Mouse (Mus musculus): ENCODE data around the gene Ctnnb1.

Ctnnb1 gene

GRCm38 (mm10) chr9:120926939-120927606 lies 1.9 kb upstream of the Ctnnb1 start:
- in situ Hi-C loops (cut with MboI, MseI): no loop called here

GRCm38 (mm10) chr9:120930021-120930420 lies 1.0 kb downstream of the Ctnnb1 start:
- in situ Hi-C loops (cut with MboI, MseI): no loop called here

GRCm38 (mm10) chr9:120930811-120931210 lies 1.8 kb downstream of the Ctnnb1 start:
- in situ Hi-C loops (cut with MboI, MseI): no loop called here

- in situ Hi-C loops (cut with MboI, MseI): no loop called here
Measured at GRCm38 (mm10) chr9:120932371-120932770, 3.4 kb downstream of the Ctnnb1 start.

GRCm38 (mm10) chr9:120932797-120933586 lies 4.0 kb downstream of the Ctnnb1 start:
- in situ Hi-C loops (cut with MboI, MseI): no loop called here

GRCm38 (mm10) chr9:120933587-120933885 lies 4.5 kb downstream of the Ctnnb1 start:
- in situ Hi-C loops (cut with MboI, MseI): no loop called here

- in situ Hi-C loops (cut with MboI, MseI): no loop called here
Measured at GRCm38 (mm10) chr9:120933886-120934758, 5.1 kb downstream of the Ctnnb1 start.

- in situ Hi-C loops (cut with MboI, MseI): loop anchor here (5.0 kb wide), 1 partner anchor 358 kb away; no protein-coding TSS in a partner anchor
Measured at GRCm38 (mm10) chr9:120934821-120935633, 6.0 kb downstream of the Ctnnb1 start.

- in situ Hi-C loops (cut with MboI, MseI): loop anchor here (5.0 kb wide), 1 partner anchor 358 kb away; no protein-coding TSS in a partner anchor
Measured at GRCm38 (mm10) chr9:120935634-120935922, 6.6 kb downstream of the Ctnnb1 start.

GRCm38 (mm10) chr9:120936351-120936750 lies 7.3 kb downstream of the Ctnnb1 start:
- in situ Hi-C loops (cut with MboI, MseI): loop anchor here (5.0 kb wide), 1 partner anchor 359 kb away; no protein-coding TSS in a partner anchor

GRCm38 (mm10) chr9:120940858-120941257 lies 11.8 kb downstream of the Ctnnb1 start:
- in situ Hi-C loops (cut with MboI, MseI): no loop called here

GRCm38 (mm10) chr9:120943757-120944156 lies 14.7 kb downstream of the Ctnnb1 start:
- in situ Hi-C loops (cut with MboI, MseI): no loop called here

GRCm38 (mm10) chr9:120944211-120944610 lies 15.2 kb downstream of the Ctnnb1 start:
- in situ Hi-C loops (cut with MboI, MseI): no loop called here

- in situ Hi-C loops (cut with MboI, MseI): no loop called here
Measured at GRCm38 (mm10) chr9:120946131-120946530, 17.1 kb downstream of the Ctnnb1 start.

GRCm38 (mm10) chr9:120948832-120949231 lies 19.8 kb downstream of the Ctnnb1 start:
- in situ Hi-C loops (cut with MboI, MseI): no loop called here

GRCm38 (mm10) chr9:120950761-120951160 lies 21.7 kb downstream of the Ctnnb1 start:
- in situ Hi-C loops (cut with MboI, MseI): no loop called here

- in situ Hi-C loops (cut with MboI, MseI): no loop called here
Measured at GRCm38 (mm10) chr9:120951947-120952346, 22.9 kb downstream of the Ctnnb1 start.

- in situ Hi-C loops (cut with MboI, MseI): no loop called here
Measured at GRCm38 (mm10) chr9:120958051-120958450, 29.0 kb downstream of the Ctnnb1 start.

GRCm38 (mm10) chr9:120958560-120958959 lies 29.5 kb downstream of the Ctnnb1 start:
- in situ Hi-C loops (cut with MboI, MseI): no loop called here

GRCm38 (mm10) chr9:120959225-120959624 lies 30.2 kb downstream of the Ctnnb1 start:
- in situ Hi-C loops (cut with MboI, MseI): no loop called here

- in situ Hi-C loops (cut with MboI, MseI): no loop called here
Measured at GRCm38 (mm10) chr9:120960611-120961010, 31.6 kb downstream of the Ctnnb1 start.

Data from T-helper 2 cell (primary cell).